30 mouse cellular contexts compared by ENCODE assay signal in genomic region chr5:146597503-146597874, GRCm38 (mm10). TPM values are rescaled to one million over a fixed set of nuclear protein-coding genes. Genes with fewer than 3 reads are reported as not detected.
"Had no signal": no experiment of that assay in that cellular context is flagged by ENCODE, and none has a peak within 500 bp of the region (broad histone marks: within the 10 kb centered on the region; RNA-seq: fewer than 3 reads in every experiment).

No protein-coding gene starts in this region.

- H3K4me3 ChIP-seq: layer of hippocampus, adult 2 months; limb, embryonic 10.5 days; limb, embryonic 13.5 days; liver, embryonic 12.5 days; liver, embryonic 15.5 days; megakaryocyte, embryonic 14.5 days; stomach, embryonic 15.5 days had no signal

- ATAC-seq: intestine, embryonic 16.5 days; liver, embryonic 12.5 days had no signal

- DNase-seq: kidney, adult 2 months; kidney, postnatal 25 days; layer of hippocampus, adult 9-11 months; lung, adult 2 months; lung, postnatal 14 days; lung, postnatal 4 days; midbrain, embryonic 14.5 days; right cerebral cortex, postnatal 14 days; right cerebral cortex, postnatal 4 days; thymus, postnatal 36 days had no signal

- H3K27me3 ChIP-seq: limb, embryonic 13.5 days; liver, embryonic 12.5 days; liver, embryonic 15.5 days; stomach, embryonic 15.5 days had no signal

- H3K36me3 ChIP-seq: limb, embryonic 10.5 days; limb, embryonic 13.5 days; liver, embryonic 12.5 days; liver, embryonic 15.5 days; stomach, embryonic 15.5 days had no signal

- H3K9me3 ChIP-seq: limb, embryonic 10.5 days; limb, embryonic 13.5 days; liver, embryonic 15.5 days; stomach, embryonic 15.5 days had no signal

- H3K9ac ChIP-seq: limb, embryonic 13.5 days; liver, embryonic 12.5 days; liver, embryonic 15.5 days; stomach, embryonic 15.5 days had no signal

- H3K4me1 ChIP-seq: limb, embryonic 10.5 days; limb, embryonic 13.5 days; liver, embryonic 12.5 days; megakaryocyte, embryonic 14.5 days; stomach, embryonic 15.5 days had no signal

- H3K27ac ChIP-seq: kidney, postnatal 0 days; layer of hippocampus, adult 2 months; limb, embryonic 10.5 days; limb, embryonic 13.5 days; liver, embryonic 12.5 days; stomach, embryonic 15.5 days had no signal

- H3K4me2 ChIP-seq: limb, embryonic 13.5 days; liver, embryonic 12.5 days; liver, embryonic 15.5 days; midbrain, embryonic 11.5 days; stomach, embryonic 15.5 days had no signal

RNA-seq across cellular contexts. Expression of gene Gpr12, which starts 12.4 kb away (rescaled TPM):
- polyA plus RNA-seq: intestine, embryonic 16.5 days; large intestine, adult 2 months; liver, embryonic 12.5 days; lung, adult 2 months; lung, embryonic 16.5 days; urinary bladder, adult 2 months had no signal

RNA-seq across cellular contexts. Expression of gene Gm3415, which starts 41.6 kb away (rescaled TPM):
- total RNA-seq: layer of hippocampus, adult 2 months; layer of hippocampus, postnatal 25 days; left cerebral cortex, adult 18-20 months; left cerebral cortex, postnatal 25 days; midbrain, postnatal 0 days had no signal
- polyA plus RNA-seq: intestine, embryonic 16.5 days; kidney, adult 2 months; kidney, embryonic 14.5 days; kidney, postnatal 0 days; large intestine, adult 2 months; limb, embryonic 10.5 days; limb, embryonic 13.5 days; liver, embryonic 12.5 days; liver, embryonic 15.5 days; lung, adult 2 months; lung, embryonic 16.5 days; midbrain, embryonic 11.5 days; midbrain, embryonic 14.5 days; midbrain, postnatal 0 days; neural tube, embryonic 11.5 days; neural tube, embryonic 14.5 days; stomach, embryonic 15.5 days; urinary bladder, adult 2 months had no signal
